Mouse (Mus musculus): Measurements from ENCODE around the gene Papss1. TPM values are rescaled to one million over a fixed set of nuclear protein-coding genes. Genes with fewer than 3 reads are reported as not detected.
"Not testable (repeated sequence)": the region's sequence is repeated elsewhere in the genome, so short reads cannot be mapped to it uniquely, and the experiment has no call there.

Papss1 gene
- 10 to 100 TPM; 43.7 to 53.6 TPM for total RNA-seq (2021)
- long read RNA-seq, experiment 1, transcript Papss1-201 (12 exons, 2,600 nt): major isoform, 51 of 58 reads
- long read RNA-seq, experiment 1, transcript Papss1-205 (13 exons, 2,648 nt): minor isoform, 6 of 58 reads
- long read RNA-seq, experiment 1, partial matches to known transcripts: 0 of 58 reads
- long read RNA-seq, experiment 1, other reads (novel, unspliced or antisense): 1 of 58 reads
- long read RNA-seq, experiment 2, transcript Papss1-205 (13 exons, 2,648 nt): minor isoform, 33 of 242 reads
- long read RNA-seq, experiment 2, transcript Papss1-201 (12 exons, 2,600 nt): major isoform, 192 of 242 reads
- long read RNA-seq, experiment 2, partial matches to known transcripts: 9 of 242 reads
- long read RNA-seq, experiment 2, other reads (novel, unspliced or antisense): 8 of 242 reads

GRCm38 (mm10) chr3:131564430-131565256, at the start of gene Papss1:
Gene Papss1 (plus strand): TSS chr3:131564768.
- peak; percentile 98 for DNase-seq (ENCODE audit: low spot score in 2 of 2)

GRCm38 (mm10) chr3:131516332-131516999, 48.1 kb upstream of the Papss1 start:
- DNase-seq (ENCODE audit: low spot score in 2 of 2): no peak

- DNase-seq (ENCODE audit: low spot score in 2 of 2): no peak
These were observed 46.8 kb upstream of the Papss1 start for GRCm38 (mm10) chr3:131517756-131518155.

- DNase-seq (ENCODE audit: low spot score in 2 of 2): no peak
These were observed 43.4 kb upstream of the Papss1 start for GRCm38 (mm10) chr3:131521206-131521605.

- no peak for DNase-seq (ENCODE audit: low spot score in 2 of 2)
These were observed 42.3 kb upstream of the Papss1 start for GRCm38 (mm10) chr3:131522243-131522642.

- no peak for DNase-seq (ENCODE audit: low spot score in 2 of 2)
These were observed 40.8 kb upstream of the Papss1 start for GRCm38 (mm10) chr3:131523749-131524148.

- DNase-seq (ENCODE audit: low spot score in 2 of 2): no peak
These were observed 40.4 kb upstream of the Papss1 start for GRCm38 (mm10) chr3:131524210-131524609.

- peak; percentile 38 to 50 for DNase-seq (ENCODE audit: low spot score in 2 of 2)
These were observed 39.8 kb upstream of the Papss1 start for GRCm38 (mm10) chr3:131524779-131525178.

- DNase-seq (ENCODE audit: low spot score in 2 of 2): no peak
These were observed 39.3 kb upstream of the Papss1 start for GRCm38 (mm10) chr3:131525229-131525628.

GRCm38 (mm10) chr3:131541244-131541942, 23.2 kb upstream of the Papss1 start:
- no peak for DNase-seq (ENCODE audit: low spot score in 2 of 2)

- not testable (repeated sequence) for DNase-seq (ENCODE audit: low spot score in 2 of 2)
These were observed 17.0 kb upstream of the Papss1 start for GRCm38 (mm10) chr3:131547562-131547961.

- DNase-seq (ENCODE audit: low spot score in 2 of 2): no peak
These were observed 14.5 kb upstream of the Papss1 start for GRCm38 (mm10) chr3:131550046-131550445.

GRCm38 (mm10) chr3:131552349-131553254, 12.0 kb upstream of the Papss1 start:
- peak in 1 of 2 experiments; percentile 22 for DNase-seq (ENCODE audit: low spot score in 2 of 2)

- no peak for DNase-seq (ENCODE audit: low spot score in 2 of 2)
These were observed 8.8 kb upstream of the Papss1 start for GRCm38 (mm10) chr3:131555771-131556170.

- no peak for DNase-seq (ENCODE audit: low spot score in 2 of 2)
These were observed 3.0 kb upstream of the Papss1 start for GRCm38 (mm10) chr3:131561591-131561990.

- no peak for DNase-seq (ENCODE audit: low spot score in 2 of 2)
These were observed 666 bp downstream of the Papss1 start for GRCm38 (mm10) chr3:131565257-131565610.

GRCm38 (mm10) chr3:131566281-131566680, 1.7 kb downstream of the Papss1 start:
- no peak for DNase-seq (ENCODE audit: low spot score in 2 of 2)

- no peak for DNase-seq (ENCODE audit: low spot score in 2 of 2)
These were observed 5.9 kb downstream of the Papss1 start for GRCm38 (mm10) chr3:131570506-131570905.

- no peak for DNase-seq (ENCODE audit: low spot score in 2 of 2)
These were observed 9.0 kb downstream of the Papss1 start for GRCm38 (mm10) chr3:131573555-131573954.

Measured in adrenal gland, adult 18-20 months (tissue).